Mouse (Mus musculus): ENCODE measurements at regions not wholly inside any gene's neighbourhood (a gene's known extent, or its start where the extent isn't known, plus 50 kb on each side); places are given as distances from the start of the nearest gene placed in this dataset.

DNA sequence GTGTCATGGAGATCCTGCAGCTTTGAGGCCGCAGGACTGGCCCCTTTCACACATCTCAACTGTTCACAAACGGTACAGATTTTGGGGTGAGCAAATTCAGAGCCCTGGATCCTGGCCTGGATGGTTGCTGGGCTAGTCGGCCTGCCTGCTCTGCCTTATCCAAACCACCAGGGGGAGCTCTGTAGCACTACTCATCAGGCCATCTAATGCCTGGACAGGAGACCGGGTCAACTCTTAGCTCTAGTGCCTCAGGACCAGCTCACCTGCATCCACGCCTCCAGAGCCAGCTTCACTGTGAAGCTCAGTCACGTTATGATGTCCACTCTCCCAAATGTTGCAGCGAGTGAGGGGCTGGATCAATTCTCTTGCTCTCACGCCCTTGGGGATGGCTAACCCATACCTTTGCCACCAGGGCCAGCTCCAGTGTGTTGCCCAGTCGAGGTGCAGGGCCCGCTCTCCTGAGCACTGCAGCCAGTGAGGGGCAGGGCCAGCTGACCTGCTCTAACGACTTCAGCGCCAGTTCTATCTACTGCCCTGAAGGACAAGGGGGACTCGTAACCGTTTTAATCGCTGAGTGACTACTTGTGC lies 206.8 kb downstream of the Etnk1 start:
- DNase-seq (ENCODE audit: low read depth, low spot score) = peak; percentile 54

DNA sequence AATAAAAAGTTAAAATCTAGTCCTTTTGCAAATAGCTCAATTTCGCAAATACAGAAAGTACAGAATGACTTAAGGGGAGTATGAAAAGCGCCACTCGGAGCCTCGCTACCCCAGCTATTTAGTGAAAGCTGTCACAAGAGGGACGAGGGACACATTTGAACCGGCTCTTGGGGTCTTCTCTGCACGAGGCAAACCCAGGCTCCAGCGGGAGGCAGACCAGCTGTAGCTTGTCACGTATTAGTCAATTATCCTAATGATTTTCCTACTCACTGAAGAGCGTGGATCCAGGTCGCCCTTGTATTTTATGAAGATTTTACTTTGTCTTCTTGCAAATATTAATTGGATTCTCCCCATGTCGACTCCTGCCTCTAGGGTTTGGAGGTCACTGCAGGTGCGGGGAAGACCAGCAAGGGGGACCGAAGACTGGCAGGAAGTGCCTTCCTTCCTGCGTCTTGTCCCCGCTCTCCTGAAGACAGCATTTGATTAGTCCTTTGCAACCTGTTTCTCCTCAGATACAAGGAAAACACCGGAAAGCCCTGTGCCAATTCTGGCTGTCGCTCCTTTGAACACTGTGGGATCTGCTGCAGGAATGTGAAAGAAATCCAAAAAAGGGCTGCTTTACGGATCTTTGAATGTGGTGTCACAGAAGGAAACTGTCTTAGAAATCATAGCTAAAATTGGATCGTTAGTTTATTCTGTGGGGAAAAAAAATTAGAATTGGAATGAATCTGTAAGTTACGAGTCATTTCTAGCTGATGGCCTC lies 209.1 kb downstream of the Etnk1 start:
- no peak for DNase-seq (ENCODE audit: low read depth, low spot score)

GRCm38 (mm10) chr6:143377121-143377520 lies 210.1 kb downstream of the Etnk1 start:
- no peak for DNase-seq (ENCODE audit: low read depth, low spot score)

- DNase-seq (ENCODE audit: low read depth, low spot score) = no peak
Measured at GRCm38 (mm10) chr6:143378126-143378525, 211.1 kb downstream of the Etnk1 start.

GRCm38 (mm10) chr6:143380490-143380889 lies 213.5 kb downstream of the Etnk1 start:
- peak; percentile 28 for DNase-seq (ENCODE audit: low read depth, low spot score)

GRCm38 (mm10) chr6:143386597-143387450 lies 219.8 kb downstream of the Etnk1 start:
- DNase-seq (ENCODE audit: low read depth, low spot score) = no peak

DNA sequence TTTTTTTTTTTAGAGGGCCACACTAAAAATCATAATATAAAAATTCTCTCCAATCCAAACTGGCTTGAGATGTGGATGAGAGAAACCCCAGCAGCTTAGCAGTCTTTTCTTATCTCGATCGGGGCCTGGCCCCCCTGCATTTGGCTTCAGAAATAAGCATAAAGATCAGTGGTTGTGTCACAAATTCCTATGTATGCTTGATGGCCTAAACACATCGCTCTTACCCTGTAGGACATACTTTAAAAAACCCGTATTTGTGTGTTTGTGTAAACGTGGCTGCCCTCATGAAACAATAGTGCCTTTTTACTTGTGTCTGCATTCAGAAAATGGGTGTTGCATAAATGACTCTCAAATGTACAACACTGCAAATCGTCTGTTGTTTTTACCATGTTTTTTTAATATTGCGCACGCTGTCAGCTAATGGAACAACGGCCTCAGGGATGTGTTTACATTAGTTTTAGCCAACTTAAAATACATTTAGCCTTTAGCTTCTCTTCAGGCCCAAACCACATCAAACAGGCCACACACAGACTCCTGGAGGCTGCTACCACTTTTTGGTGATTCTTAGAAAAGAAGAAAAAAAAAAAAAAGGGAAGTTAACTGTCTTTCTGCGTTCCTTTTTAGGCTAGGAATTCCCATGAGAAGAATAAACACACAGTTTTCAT lies 226.7 kb downstream of the Etnk1 start:
- DNase-seq (ENCODE audit: low read depth, low spot score) = no peak

DNA sequence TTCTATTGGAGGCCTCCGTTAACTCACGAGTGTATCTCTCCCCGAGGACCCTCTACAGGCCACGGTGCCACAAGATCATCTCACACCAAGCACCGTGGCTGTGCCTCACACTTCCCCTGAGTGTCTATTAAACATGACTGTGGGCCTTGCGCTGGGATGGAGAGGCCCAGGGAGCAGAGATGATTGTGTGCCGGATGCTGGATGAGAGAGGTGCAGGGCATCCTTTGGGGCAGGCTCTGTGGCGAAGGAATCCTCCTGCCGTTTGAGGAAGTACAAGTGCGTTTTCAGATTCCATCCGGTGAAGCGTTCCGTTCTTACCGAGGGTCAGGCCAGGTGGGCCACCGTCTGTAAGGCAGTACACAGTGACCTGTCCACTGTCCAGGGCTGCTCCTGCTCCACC lies 227.4 kb downstream of the Etnk1 start:
- DNase-seq (ENCODE audit: low read depth, low spot score) = no peak

DNA sequence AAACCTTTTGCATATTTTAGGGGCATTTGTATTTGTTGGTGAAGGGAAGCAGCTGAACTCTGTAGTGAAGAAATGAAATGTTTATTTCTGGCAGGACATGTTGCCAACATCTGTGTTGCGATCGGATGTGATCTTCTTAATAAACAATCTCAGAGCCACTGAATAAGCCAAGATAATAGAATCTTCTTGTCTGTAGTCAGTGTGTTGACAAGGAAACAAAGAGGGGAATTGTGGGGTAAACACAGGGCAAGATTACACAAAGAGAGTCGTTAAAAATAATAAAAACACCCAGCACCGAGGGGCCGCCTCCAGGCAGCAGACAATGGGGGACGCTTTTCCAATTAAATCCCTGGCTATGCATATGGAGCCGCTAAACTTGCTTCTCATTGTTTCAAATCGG lies 234.4 kb downstream of the Etnk1 start:
- no peak for DNase-seq (ENCODE audit: low read depth, low spot score)

GRCm38 (mm10) chr6:143401921-143402320 lies 234.9 kb downstream of the Etnk1 start:
- DNase-seq (ENCODE audit: low read depth, low spot score) = no peak

DNA sequence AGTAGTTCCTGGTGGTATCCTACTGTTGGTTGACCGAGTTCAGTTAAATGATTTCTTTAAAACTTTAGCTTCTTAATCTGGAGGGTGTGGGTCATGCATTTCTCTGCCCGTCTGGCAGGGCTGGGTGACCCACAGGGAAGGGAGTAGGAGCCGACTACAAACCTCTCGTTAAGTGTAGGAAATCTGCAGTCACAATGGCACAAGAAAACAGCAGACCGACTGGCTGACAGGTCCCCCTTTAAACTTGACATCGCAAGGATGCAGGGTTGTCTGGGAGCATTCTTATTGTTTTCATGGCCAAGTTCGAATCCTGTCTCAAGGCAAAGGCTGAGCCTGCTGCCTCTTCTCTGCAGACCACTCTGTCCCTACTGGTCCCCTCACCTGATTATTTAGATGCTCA lies 235.7 kb downstream of the Etnk1 start:
- no peak for DNase-seq (ENCODE audit: low read depth, low spot score)

- DNase-seq (ENCODE audit: low read depth, low spot score) = no peak
Measured at GRCm38 (mm10) chr6:143404521-143404920, 237.5 kb downstream of the Etnk1 start.

- DNase-seq (ENCODE audit: low read depth, low spot score) = no peak
Measured at GRCm38 (mm10) chr6:143412056-143412455, 245.0 kb downstream of the Etnk1 start.

- DNase-seq (ENCODE audit: low read depth, low spot score) = no peak
Measured at GRCm38 (mm10) chr6:143412721-143413120, 245.7 kb downstream of the Etnk1 start.

- DNase-seq (ENCODE audit: low read depth, low spot score) = no peak
Measured at GRCm38 (mm10) chr6:143414590-143415382, 247.8 kb downstream of the Etnk1 start.

DNA sequence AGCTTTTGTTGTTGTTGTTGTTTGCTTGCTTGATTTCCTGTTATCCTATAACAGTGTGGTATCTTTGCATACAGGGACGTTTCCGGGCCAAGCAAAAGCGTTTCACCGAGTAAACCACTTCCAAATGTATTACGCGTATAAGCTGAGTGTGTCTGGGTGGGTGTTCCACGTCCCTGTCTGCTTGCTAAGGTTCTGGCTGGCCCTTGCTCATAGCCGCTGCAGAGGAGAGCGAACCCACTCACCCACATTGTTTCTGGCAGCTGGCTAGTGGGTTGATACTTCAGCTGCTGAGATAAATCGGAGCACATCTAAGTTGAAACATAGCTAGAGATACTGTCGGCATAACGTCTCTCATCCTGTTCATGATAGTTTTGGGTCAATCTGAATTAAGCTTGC lies 248.4 kb downstream of the Etnk1 start:
- no peak for DNase-seq (ENCODE audit: low read depth, low spot score)

- peak; percentile 22 for DNase-seq (ENCODE audit: low read depth, low spot score)
Measured at GRCm38 (mm10) chr6:143419872-143420271, 252.9 kb downstream of the Etnk1 start.

DNA sequence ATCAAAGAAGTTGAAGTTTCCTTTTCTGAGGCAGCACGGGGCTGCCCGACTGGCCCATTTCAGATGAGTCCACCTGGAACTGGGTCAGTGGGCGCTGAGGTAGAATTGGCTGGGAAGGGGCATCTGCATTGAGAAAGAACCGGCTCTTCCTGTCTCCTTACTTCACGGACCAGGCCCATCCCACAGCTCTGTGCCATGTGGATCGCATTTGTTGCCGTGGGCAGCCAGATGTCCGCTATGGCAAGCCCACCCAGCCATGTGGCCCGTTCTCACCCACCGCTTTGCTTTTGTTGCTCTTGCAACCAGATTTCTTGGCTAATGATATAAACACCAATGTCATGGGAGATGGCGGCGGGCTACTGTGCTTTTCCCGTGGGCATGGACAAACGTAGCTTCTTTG lies 256.0 kb downstream of the Etnk1 start:
- DNase-seq (ENCODE audit: low read depth, low spot score) = no peak

DNA sequence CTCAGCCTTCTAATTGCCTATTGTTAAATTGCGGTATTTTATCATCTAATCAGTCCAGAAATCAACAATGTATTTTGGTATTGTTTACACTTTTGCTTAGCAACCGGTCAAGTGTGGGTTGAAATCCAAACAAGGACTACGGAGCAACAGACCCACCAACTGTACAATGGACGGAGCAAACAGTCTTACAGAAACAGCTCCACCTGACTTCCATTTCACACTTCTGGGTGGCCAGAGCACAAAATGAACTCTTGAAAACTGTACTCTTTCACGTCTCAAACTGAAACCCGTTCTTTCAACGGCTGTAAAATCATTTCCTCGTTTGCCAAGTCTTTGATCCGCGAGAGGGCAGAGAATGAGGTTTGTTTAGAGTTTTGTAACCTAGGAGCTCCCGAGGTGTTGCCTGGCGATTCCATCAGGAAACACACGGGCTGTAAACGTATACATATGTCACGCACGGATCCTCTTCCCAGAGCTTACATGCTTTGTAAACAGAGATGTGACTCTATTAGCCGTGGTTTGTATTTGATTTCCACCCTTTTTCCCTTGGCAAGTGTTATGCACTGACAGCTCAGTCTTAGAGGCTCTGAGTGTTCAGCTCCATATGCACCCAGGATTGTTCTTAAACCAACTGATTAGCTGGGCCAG lies 258.3 kb downstream of the Etnk1 start:
- no peak for DNase-seq (ENCODE audit: low read depth, low spot score)

DNA sequence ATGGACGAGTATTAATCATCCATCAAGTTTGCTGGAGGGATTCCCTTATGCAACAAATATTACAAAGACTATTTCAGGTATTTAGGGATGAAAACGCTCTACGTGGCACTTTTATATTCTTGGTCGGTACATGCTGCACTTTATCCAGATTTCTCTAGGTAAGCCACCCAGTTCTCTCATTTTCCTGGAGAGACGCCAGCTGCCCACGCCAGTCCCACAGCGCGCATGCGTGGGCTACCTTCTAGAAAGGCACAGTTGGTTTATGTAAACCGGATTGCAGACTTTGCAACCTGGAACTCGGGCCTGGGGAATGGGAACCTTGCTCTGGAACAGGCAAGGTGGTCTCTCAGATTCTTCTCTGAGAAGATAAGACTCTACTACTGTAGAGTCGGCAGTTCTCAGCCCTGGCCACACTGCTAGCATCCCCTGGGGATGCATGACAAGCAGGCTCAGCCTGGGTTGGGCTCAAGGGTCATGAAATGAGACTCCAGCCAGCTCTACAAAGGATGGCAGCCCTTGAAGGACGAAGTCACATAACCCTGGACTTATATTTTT lies 265.0 kb downstream of the Etnk1 start:
- DNase-seq (ENCODE audit: low read depth, low spot score) = no peak

Measured in 3T3-L1 (cell line).